Mouse (Mus musculus) stomach, postnatal 0 days (tissue): ENCODE data around the gene Chst15. TPM values are rescaled to one million over a fixed set of nuclear protein-coding genes. Genes with fewer than 3 reads are reported as not detected.
A peak's percentile ranks its signal among the peaks of the same experiment; 100 is the strongest.

ENCODE experiments used
- ATAC-seq: fragments of 200-750 bp; cut with Nextera tagmentation; 2 replicates; pipeline ENCODE4 v1.8.0; 2017; ENCODE audit not compliant: low FRiP score, low TSS enrichment
- DNase-seq: peaks from one replicate; pipeline ENCODE4 v3.0.0-alpha.2; 2016; ENCODE audit warnings: low spot score
- H3K27ac ChIP-seq: fragments of 300-500 bp; sonication (generic); replicated peaks from 2 replicates; pipeline ENCODE4 v1.5.1; 2014; ENCODE audit warnings: mild to moderate bottlenecking, control low read depth
- H3K27me3 ChIP-seq: fragments of 300-500 bp; sonication (generic); 2 replicates; pipeline ENCODE4 v1.6.1; 2014; ENCODE audit warnings: low read length; ENCODE audit not compliant: control insufficient read depth, insufficient read depth
- H3K36me3 ChIP-seq: fragments of 300-500 bp; sonication (generic); 2 replicates; pipeline ENCODE4 v1.6.1; 2014; ENCODE audit warnings: low read length, mixed read lengths; ENCODE audit not compliant: control insufficient read depth, insufficient read depth
- H3K4me1 ChIP-seq: fragments of 300-500 bp; sonication (generic); replicated peaks from 2 replicates; pipeline ENCODE4 v1.6.1; 2014; ENCODE audit warnings: antibody characterized with exemption; ENCODE audit not compliant: control insufficient read depth, insufficient read depth
- H3K4me2 ChIP-seq: fragments of 300-500 bp; sonication (generic); replicated peaks from 2 replicates; pipeline ENCODE4 v1.6.1; 2014; ENCODE audit warnings: low read depth, mild to moderate bottlenecking, control low read depth, moderate library complexity
- H3K4me3 ChIP-seq: fragments of 300-500 bp; sonication (generic); 2 replicates; pipeline ENCODE4 v1.5.1; 2014; ENCODE audit warnings: low read depth, low read length, control low read depth
- H3K9ac ChIP-seq: fragments of 300-500 bp; sonication (generic); 2 replicates; pipeline ENCODE4 v1.6.1; 2014; ENCODE audit warnings: mild to moderate bottlenecking, low read length, control low read depth, mixed read lengths
- H3K9me3 ChIP-seq: fragments of 300-500 bp; sonication (generic); 2 replicates; pipeline ENCODE4 v1.6.1; 2016; ENCODE audit warnings: low read length; ENCODE audit not compliant: control insufficient read depth
- CTCF ChIP-seq: IDR thresholded peaks from 2 replicates; pipeline ENCODE4 v1.5.1; 2016; ENCODE audit warnings: antibody characterized with exemption, low read depth, mild to moderate bottlenecking, moderate library complexity
- EP300 ChIP-seq: optimal IDR thresholded peaks from 2 replicates; pipeline ENCODE3; 2016; ENCODE audit warnings: antibody characterized with exemption
- WGBS: fragments of 180-500 bp; shearing (Covaris S2); extraction: QIAGEN DNeasy Blood & Tissue Kit; methylation state at CpG from one replicate; pipeline ENCODE4 v1.1.7; 2014; 5-methylcytosine and 5-hydroxymethylcytosine counted together
- polyA plus RNA-seq: library from polyadenylated mRNA; unstranded; fragments of >200 nt; fragmentation: Nextera tagmentation; extraction: Ambion mirVana; gene quantifications from 2 replicates; pipeline ENCODE4 v1.2.1, GENCODE M21; 2015

Chst15 gene
- polyA plus RNA-seq, 1 experiment from 2014 or later = 11.5 TPM

DNA sequence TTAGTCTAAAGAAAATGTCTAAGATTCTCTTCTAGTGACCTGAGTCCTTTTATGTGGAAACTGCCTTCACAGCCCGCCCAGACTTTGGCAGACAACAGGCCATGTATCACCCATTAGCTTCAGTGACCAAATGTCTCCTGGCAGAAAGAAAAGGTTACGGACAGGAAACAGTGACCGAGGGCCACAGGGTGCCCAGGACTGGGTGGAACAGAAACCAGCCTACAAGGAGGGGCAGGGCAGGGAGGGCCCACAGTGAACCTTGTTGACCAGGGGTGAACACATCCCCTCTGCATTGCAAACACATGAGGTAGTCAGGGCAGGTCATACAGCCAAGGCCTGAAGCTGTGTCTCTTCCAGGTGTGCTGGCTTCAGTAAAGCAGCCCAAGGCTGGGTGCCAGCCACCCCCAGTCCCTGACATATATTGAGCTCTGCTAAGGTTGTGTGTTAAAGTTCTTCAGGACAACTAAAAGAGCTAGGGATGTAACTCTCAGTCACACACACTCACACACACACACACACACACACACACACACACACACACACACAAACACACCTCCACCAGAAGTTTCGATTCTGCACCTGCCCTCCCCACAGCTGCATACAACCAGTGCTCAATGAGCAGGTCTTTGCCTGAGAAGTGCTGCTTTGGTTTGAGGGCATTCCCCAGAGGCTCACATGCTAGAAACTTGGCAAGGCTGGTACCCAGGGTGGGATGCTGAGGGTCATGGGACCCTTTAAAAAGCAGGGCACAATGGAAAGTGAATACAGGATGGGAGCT is 49.1 kb downstream of the Chst15 start:
- H3K9me3 ChIP-seq = no peaks in the 10 kb centered on the region

DNA sequence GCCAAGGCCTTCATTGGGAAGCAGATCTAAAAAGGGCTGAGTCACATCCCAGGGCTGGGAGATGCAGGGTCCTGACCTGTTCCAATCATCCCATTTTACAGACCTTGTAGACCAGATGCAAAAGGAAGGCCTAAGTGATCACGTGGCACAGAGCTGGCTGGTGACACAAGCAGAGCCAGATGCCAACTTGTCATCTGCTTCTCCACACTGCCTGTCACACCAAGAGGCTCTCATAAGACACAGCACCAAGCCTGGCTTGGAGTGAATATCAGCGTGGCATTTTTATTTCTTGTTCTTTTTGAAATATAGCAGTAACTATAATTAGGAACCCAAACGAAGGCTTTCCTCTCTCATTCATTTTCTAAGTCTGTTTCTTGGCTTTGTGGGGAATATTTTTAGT is 52.3 kb downstream of the Chst15 start:
- TF ChIP-seq EP300 = no peak
- no peak for TF ChIP-seq CTCF
- Histone ChIP-seq H3K27me3 (no peaks in the 10 kb centered on the region), H3K9me3 (no peaks in the 10 kb centered on the region), H3K4me1 (no peaks in the 10 kb centered on the region; the same call in 1 of the 2 replicates), H3K4me2 (no peak overlapping the region), H3K9ac (no peak overlapping the region), H3K27ac (no peak overlapping the region), H3K36me3 (peaks cover 22% of the 10 kb centered on the region; the same call in 1 of the 2 replicates), H3K4me3 (no peak overlapping the region)
- no peak for DNase-seq
- no peak for ATAC-seq
- WGBS = 70% methylated on average over 3 of the region's 3 CpGs

More for the DNA sequence above, 49.1 kb downstream of the Chst15 start:
- Histone ChIP-seq H3K27ac (no peak overlapping the region), H3K27me3 (no peaks in the 10 kb centered on the region), H3K36me3 (peaks cover 19% of the 10 kb centered on the region; the same call in 1 of the 2 replicates), H3K4me2 (no peak overlapping the region), H3K4me1 (no peaks in the 10 kb centered on the region; the same call in 1 of the 2 replicates), H3K9ac (no peak overlapping the region), H3K4me3 (no peak overlapping the region)
- DNase-seq (no peak), ATAC-seq (peak; percentile 76)
- TF ChIP-seq CTCF (no peak), EP300 (no peak)
- 75% methylated on average over 4 of the region's 4 CpGs for WGBS

DNA sequence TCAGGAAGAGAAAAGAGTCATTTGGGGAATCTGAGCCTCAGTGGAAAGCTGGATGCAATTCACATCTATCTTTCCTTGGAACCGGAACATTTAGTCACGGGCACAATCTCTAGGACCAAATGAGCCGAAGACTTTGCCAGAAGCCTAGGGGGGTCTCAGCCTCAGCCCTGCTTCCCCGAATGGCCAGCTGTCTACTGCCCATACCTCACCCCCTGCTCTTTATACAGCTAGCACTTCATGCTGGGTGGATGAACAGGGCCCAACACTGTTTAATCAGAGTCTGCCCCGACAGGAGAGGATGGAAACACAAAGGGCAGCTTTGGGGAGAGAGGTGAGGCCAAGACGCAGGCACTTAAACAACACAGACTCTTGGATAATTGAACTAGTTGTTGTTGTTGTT is 53.8 kb downstream of the Chst15 start:
- H3K4me3 ChIP-seq = no peak overlapping the region
- ATAC-seq = no peak
- 69% methylated on average over 6 of the region's 6 CpGs for WGBS

DNA sequence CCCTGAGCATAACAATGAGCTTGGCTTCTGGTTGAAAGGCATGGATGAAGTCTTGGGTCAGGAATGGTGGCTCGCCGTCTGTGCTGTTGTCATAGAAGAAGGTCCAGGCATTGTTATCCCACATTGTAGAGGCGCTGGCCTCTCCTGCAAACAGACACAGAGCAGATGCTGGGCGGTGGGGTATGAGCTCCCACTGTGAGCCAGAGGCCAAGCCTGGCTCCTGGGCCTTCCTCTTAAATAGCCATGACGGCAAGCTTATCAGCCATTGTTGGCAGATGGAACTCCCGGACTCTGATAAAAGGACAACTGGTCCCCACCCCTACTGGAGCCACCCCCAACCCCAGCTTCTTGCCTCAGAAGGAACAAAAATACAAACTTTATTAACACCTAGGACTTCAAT is 54.3 kb downstream of the Chst15 start:
- Histone ChIP-seq H3K9ac (0 out of 2 replicates have a peak overlapping the region, but pooled peaks have one; percentile 4), H3K4me3 (no peak overlapping the region), H3K9me3 (no peaks in the 10 kb centered on the region), H3K27ac (peak overlapping the region; percentile 61; the same call in 1 of the 2 replicates), H3K36me3 (peaks cover 14% of the 10 kb centered on the region; the same call in 1 of the 2 replicates), H3K4me2 (no peak overlapping the region), H3K4me1 (peaks cover 2% of the 10 kb centered on the region; the same call in 1 of the 2 replicates), H3K27me3 (no peaks in the 10 kb centered on the region)
- TF ChIP-seq EP300 (no peak), CTCF (no peak)
- no peak for DNase-seq
- ATAC-seq = no peak
- WGBS = 64% methylated on average over 6 of the region's 6 CpGs

More for the DNA sequence above, 53.8 kb downstream of the Chst15 start:
- peak overlapping the region; percentile 61; the same call in 1 of the 2 replicates for H3K27ac ChIP-seq
- H3K9ac ChIP-seq = no peak overlapping the region
- no peaks in the 10 kb centered on the region for H3K9me3 ChIP-seq
- no peaks in the 10 kb centered on the region for H3K27me3 ChIP-seq
- no peak overlapping the region for H3K4me2 ChIP-seq
- peaks cover 2% of the 10 kb centered on the region for H3K4me1 ChIP-seq
- DNase-seq = no peak
- TF ChIP-seq CTCF (no peak), EP300 (no peak)
- peaks cover 15% of the 10 kb centered on the region; the same call in 1 of the 2 replicates for H3K36me3 ChIP-seq

DNA sequence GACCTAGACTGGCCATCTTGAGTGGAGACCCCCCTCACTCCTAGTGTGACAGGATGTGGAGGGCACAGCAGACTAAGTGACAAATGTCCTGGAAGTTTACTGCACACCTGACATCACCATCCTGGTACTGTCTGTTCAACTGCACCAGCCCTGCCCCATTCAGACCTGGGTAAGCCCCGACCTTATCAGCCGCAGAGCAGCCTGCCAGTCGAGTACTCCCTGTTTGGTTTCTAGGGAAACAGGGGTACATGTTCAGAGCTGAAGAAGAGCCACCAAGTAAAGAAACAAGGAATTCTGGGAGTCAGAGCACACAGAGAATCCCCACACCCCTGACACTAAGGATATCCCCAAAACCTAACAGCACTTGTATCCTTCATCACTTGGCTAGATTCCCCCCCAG is 55.1 kb downstream of the Chst15 start:
- H3K36me3 ChIP-seq = peaks cover 14% of the 10 kb centered on the region; the same call in 1 of the 2 replicates
- H3K9me3 ChIP-seq = no peaks in the 10 kb centered on the region
- no peaks in the 10 kb centered on the region for H3K27me3 ChIP-seq
- 31% methylated on average over 3 of the region's 3 CpGs for WGBS
- peaks cover 2% of the 10 kb centered on the region; the same call in 1 of the 2 replicates for H3K4me1 ChIP-seq
- H3K4me2 ChIP-seq = no peak overlapping the region
- H3K4me3 ChIP-seq = no peak overlapping the region
- H3K9ac ChIP-seq = no peak overlapping the region
- no peak for DNase-seq
- ATAC-seq = 0 out of 2 replicates have a peak, but pooled peaks have one; percentile 13
- no peak overlapping the region for H3K27ac ChIP-seq
- TF ChIP-seq CTCF (no peak), EP300 (no peak)

DNA sequence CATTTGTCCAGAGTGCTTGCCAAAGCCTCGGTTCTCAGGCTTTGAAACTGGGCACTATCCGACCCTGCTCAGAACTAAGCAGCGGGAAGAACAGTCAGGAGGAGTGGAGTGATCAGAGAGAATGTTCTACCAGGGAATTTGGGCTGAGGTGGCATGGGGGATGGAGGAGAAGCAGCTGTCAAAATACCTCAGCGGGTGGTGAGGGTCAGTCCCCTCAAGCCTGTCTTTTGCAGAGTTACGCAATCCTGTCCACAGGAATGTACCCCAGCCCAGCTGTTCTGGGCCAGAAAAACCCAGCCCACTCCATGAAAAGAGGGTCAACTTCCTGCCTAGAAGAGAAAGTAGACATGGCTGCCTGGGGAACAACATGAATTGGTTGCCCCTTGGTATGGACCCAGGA is 56.4 kb downstream of the Chst15 start:
- 57% methylated on average over 5 of the region's 5 CpGs for WGBS
- H3K9ac ChIP-seq = no peak overlapping the region

More for the DNA sequence above, 56.4 kb downstream of the Chst15 start:
- Histone ChIP-seq H3K4me2 (no peak overlapping the region), H3K4me3 (no peak overlapping the region), H3K27me3 (no peaks in the 10 kb centered on the region), H3K4me1 (peaks cover 2% of the 10 kb centered on the region; the same call in 1 of the 2 replicates), H3K9me3 (no peaks in the 10 kb centered on the region), H3K36me3 (peaks cover 6% of the 10 kb centered on the region; the same call in 1 of the 2 replicates), H3K27ac (0 out of 2 replicates have a peak overlapping the region, but pooled peaks have one; percentile 4)
- DNase-seq = no peak
- TF ChIP-seq EP300 = no peak
- TF ChIP-seq CTCF = no peak
- ATAC-seq = no peak
